Mouse (Mus musculus): ENCODE data around the gene Hipk1. TPM values are rescaled to one million over a fixed set of nuclear protein-coding genes. Genes with fewer than 3 reads are reported as not detected.
A peak's percentile ranks its signal among the peaks of the same experiment; 100 is the strongest.

Gene Hipk1
- polyA plus RNA-seq, 1 experiment from 2014 or later, result 9.5 TPM

GRCm38 (mm10) chr3:103789096-103789495 is 2.3 kb downstream of the Hipk1 start:
- H3K27me3 ChIP-seq (ENCODE audit: insufficient read depth, poor library complexity, severe bottlenecking), result no peaks in the 10 kb centered on the region
- no peaks in the 10 kb centered on the region for H3K9me3 ChIP-seq
- WGBS, result 81% methylated on average over 7 of the region's 7 CpGs
- H3K27ac ChIP-seq, result no peak overlapping the region
- DNase-seq (ENCODE audit: low spot score), result no peak
- peaks cover 17% of the 10 kb centered on the region for H3K4me1 ChIP-seq
- peak overlapping the region; percentile 99 for H3K4me3 ChIP-seq
- H3K36me3 ChIP-seq, result no peaks in the 10 kb centered on the region

GRCm38 (mm10) chr3:103787225-103787624 is 4.1 kb downstream of the Hipk1 start:
- Histone ChIP-seq H3K36me3 (no peaks in the 10 kb centered on the region), H3K9me3 (no peaks in the 10 kb centered on the region), H3K27me3 (ENCODE audit: insufficient read depth, poor library complexity, severe bottlenecking) (no peaks in the 10 kb centered on the region), H3K4me3 (no peak overlapping the region), H3K27ac (no peak overlapping the region), H3K4me1 (peaks cover 24% of the 10 kb centered on the region)
- no peak for DNase-seq (ENCODE audit: low spot score)
- 73% methylated on average over 7 of the region's 7 CpGs for WGBS

DNA sequence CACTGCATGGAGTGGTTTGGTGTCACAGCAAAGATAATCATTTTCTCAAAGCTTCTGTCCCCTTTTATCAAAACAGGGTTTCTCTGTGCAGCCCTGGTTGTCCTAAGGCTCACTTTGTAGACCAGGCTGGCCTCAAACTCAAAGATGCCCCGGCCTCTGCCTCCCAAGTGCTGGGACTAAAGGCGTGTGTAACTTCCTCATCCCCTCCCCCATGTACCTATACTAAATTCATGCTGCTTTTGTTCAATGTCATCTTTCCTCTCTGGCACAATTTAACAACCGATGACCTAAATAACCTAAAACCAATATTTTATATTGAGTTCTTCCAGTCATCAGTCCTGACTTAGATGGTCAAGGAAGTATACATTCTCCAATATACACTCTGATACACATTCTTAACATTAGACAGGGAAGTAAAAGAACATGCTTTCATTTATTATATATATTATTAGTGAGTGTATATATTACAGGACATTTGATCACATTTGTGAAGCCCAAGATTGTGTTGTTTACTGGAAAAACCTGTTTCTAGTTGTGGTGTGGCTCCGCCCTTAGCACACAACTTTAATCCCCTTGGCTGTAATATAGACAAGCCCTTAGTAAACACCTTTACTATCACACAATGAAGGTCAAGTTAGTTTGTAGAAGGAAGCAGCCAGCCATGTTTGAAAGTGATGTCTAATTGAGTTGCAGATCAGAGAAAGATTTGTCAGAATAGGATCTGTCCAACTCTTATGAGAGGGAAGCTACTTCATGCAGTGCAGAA is 8.3 kb downstream of the Hipk1 start:
- Histone ChIP-seq H3K4me3 (no peak overlapping the region), H3K4me1 (peaks cover 22% of the 10 kb centered on the region), H3K27me3 (ENCODE audit: insufficient read depth, poor library complexity, severe bottlenecking) (no peaks in the 10 kb centered on the region), H3K36me3 (peaks cover 1% of the 10 kb centered on the region), H3K27ac (no peak overlapping the region), H3K9me3 (no peaks in the 10 kb centered on the region)
- 86% methylated on average over 4 of the region's 4 CpGs for WGBS
- no peak for DNase-seq (ENCODE audit: low spot score)

- Histone ChIP-seq H3K27me3 (ENCODE audit: insufficient read depth, poor library complexity, severe bottlenecking) (no peaks in the 10 kb centered on the region), H3K36me3 (peaks cover 15% of the 10 kb centered on the region), H3K27ac (no peak overlapping the region), H3K4me1 (peaks cover 21% of the 10 kb centered on the region), H3K4me3 (no peak overlapping the region), H3K9me3 (no peaks in the 10 kb centered on the region)
- DNase-seq (ENCODE audit: low spot score), result no peak
- 74% methylated on average over 5 of the region's 5 CpGs for WGBS
Observed at GRCm38 (mm10) chr3:103780777-103781176, 10.6 kb downstream of the Hipk1 start.

GRCm38 (mm10) chr3:103780271-103780670 is 11.1 kb downstream of the Hipk1 start:
- 83% methylated on average over 3 of the region's 3 CpGs for WGBS
- H3K4me3 ChIP-seq, result no peak overlapping the region
- H3K27me3 ChIP-seq (ENCODE audit: insufficient read depth, poor library complexity, severe bottlenecking), result no peaks in the 10 kb centered on the region

GRCm38 (mm10) chr3:103779183-103779582 is 12.2 kb downstream of the Hipk1 start:
- no peak overlapping the region for H3K4me3 ChIP-seq
- 88% methylated on average over 7 of the region's 7 CpGs for WGBS
- DNase-seq (ENCODE audit: low spot score), result no peak

More at GRCm38 (mm10) chr3:103780271-103780670, 11.1 kb downstream of the Hipk1 start:
- Histone ChIP-seq H3K36me3 (peaks cover 18% of the 10 kb centered on the region), H3K4me1 (peaks cover 16% of the 10 kb centered on the region), H3K27ac (no peak overlapping the region), H3K9me3 (no peaks in the 10 kb centered on the region)
- no peak for DNase-seq (ENCODE audit: low spot score)

DNA sequence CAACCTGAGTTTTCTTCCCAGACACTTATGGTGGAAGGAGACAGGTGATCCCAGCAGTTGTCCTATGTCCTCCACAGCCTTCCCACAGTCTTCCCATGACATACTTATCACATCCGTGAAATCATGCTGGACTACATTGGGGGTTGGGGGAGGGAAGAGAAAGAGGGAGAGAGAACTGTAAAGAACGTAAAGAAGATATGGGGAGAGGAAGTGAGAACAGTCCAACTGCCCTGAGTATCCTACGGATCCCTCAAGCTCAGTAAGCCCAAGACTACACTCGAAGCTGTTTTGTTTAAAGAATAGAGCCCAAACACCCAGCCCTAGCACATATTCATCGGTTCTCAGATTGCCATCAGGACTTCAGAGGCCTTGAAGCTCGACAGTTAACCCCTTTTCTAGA is 12.7 kb downstream of the Hipk1 start:
- H3K9me3 ChIP-seq, result no peaks in the 10 kb centered on the region
- no peak overlapping the region for H3K27ac ChIP-seq
- 80% methylated on average over 6 of the region's 6 CpGs for WGBS
- no peak for DNase-seq (ENCODE audit: low spot score)
- H3K27me3 ChIP-seq (ENCODE audit: insufficient read depth, poor library complexity, severe bottlenecking), result no peaks in the 10 kb centered on the region
- H3K36me3 ChIP-seq, result peaks cover 25% of the 10 kb centered on the region
- peaks cover 9% of the 10 kb centered on the region for H3K4me1 ChIP-seq
- H3K4me3 ChIP-seq, result no peak overlapping the region

More at GRCm38 (mm10) chr3:103779183-103779582, 12.2 kb downstream of the Hipk1 start:
- Histone ChIP-seq H3K4me1 (peaks cover 14% of the 10 kb centered on the region), H3K36me3 (peaks cover 21% of the 10 kb centered on the region), H3K9me3 (no peaks in the 10 kb centered on the region), H3K27ac (no peak overlapping the region), H3K27me3 (ENCODE audit: insufficient read depth, poor library complexity, severe bottlenecking) (no peaks in the 10 kb centered on the region)

GRCm38 (mm10) chr3:103777940-103778339 is 13.4 kb downstream of the Hipk1 start:
- DNase-seq (ENCODE audit: low spot score), result no peak
- H3K9me3 ChIP-seq, result no peaks in the 10 kb centered on the region
- no peaks in the 10 kb centered on the region for H3K27me3 ChIP-seq (ENCODE audit: insufficient read depth, poor library complexity, severe bottlenecking)
- H3K36me3 ChIP-seq, result peaks cover 25% of the 10 kb centered on the region
- H3K4me1 ChIP-seq, result peaks cover 9% of the 10 kb centered on the region
- WGBS, result 88% methylated on average over 11 of the region's 11 CpGs
- H3K27ac ChIP-seq, result no peak overlapping the region
- H3K4me3 ChIP-seq, result no peak overlapping the region

GRCm38 (mm10) chr3:103774009-103774408 is 17.4 kb downstream of the Hipk1 start:
- Histone ChIP-seq H3K4me3 (no peak overlapping the region), H3K9me3 (no peaks in the 10 kb centered on the region), H3K27me3 (ENCODE audit: insufficient read depth, poor library complexity, severe bottlenecking) (no peaks in the 10 kb centered on the region), H3K4me1 (peaks cover 16% of the 10 kb centered on the region; the same call in 1 of the 2 replicates), H3K36me3 (peaks cover 36% of the 10 kb centered on the region), H3K27ac (no peak overlapping the region)
- 94% methylated on average over 15 of the region's 15 CpGs for WGBS
- DNase-seq (ENCODE audit: low spot score), result no peak

- peaks cover 18% of the 10 kb centered on the region; the same call in 1 of the 2 replicates for H3K4me1 ChIP-seq
- H3K36me3 ChIP-seq, result peaks cover 40% of the 10 kb centered on the region
- no peaks in the 10 kb centered on the region for H3K9me3 ChIP-seq
- no peak for DNase-seq (ENCODE audit: low spot score)
- no peaks in the 10 kb centered on the region for H3K27me3 ChIP-seq (ENCODE audit: insufficient read depth, poor library complexity, severe bottlenecking)
- WGBS, result 87% methylated on average over 3 of the region's 3 CpGs
- H3K4me3 ChIP-seq, result no peak overlapping the region
- H3K27ac ChIP-seq, result peak overlapping the region; percentile 62; the same call in 1 of the 2 replicates
Observed at GRCm38 (mm10) chr3:103773508-103773907, 17.9 kb downstream of the Hipk1 start.

GRCm38 (mm10) chr3:103772846-103773245 is 18.5 kb downstream of the Hipk1 start:
- no peak for DNase-seq (ENCODE audit: low spot score)
- Histone ChIP-seq H3K27me3 (ENCODE audit: insufficient read depth, poor library complexity, severe bottlenecking) (no peaks in the 10 kb centered on the region), H3K27ac (peak overlapping the region; percentile 62; the same call in 1 of the 2 replicates), H3K4me3 (no peak overlapping the region), H3K36me3 (peaks cover 43% of the 10 kb centered on the region), H3K9me3 (no peaks in the 10 kb centered on the region), H3K4me1 (peaks cover 18% of the 10 kb centered on the region; the same call in 1 of the 2 replicates)
- 70% methylated on average over 4 of the region's 4 CpGs for WGBS

DNA sequence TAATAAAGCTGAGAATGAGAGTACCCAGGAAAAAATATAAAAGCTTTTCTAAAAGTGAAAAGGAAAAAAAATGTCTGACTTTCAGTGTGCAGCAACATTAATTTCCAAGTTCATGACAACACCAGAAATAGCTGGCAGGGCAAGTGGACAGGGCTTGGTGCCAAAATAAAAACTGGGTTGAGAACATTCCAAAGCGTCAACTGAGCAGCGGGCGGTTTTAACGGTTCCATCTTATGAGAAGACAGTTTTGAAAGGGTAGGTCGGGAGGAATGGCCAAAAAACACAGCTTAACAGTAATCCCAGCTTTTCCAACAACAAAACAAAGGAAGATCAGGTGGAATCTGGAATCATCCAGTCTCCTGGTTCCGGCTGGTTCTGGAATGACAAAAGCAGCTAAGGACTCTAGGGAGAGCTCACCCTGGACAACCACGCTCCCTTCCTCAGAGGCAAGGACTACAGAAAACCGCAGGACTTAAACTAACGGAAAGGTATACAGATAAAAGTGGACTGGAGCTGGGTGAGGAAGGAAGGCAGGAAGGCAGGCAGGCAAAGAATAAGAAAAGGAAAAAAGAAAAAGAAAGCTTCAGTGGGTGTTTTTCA is 19.7 kb downstream of the Hipk1 start:
- Histone ChIP-seq H3K36me3 (peaks cover 31% of the 10 kb centered on the region), H3K4me1 (peaks cover 18% of the 10 kb centered on the region; the same call in 1 of the 2 replicates), H3K4me3 (no peak overlapping the region), H3K27me3 (ENCODE audit: insufficient read depth, poor library complexity, severe bottlenecking) (no peaks in the 10 kb centered on the region), H3K27ac (peak overlapping the region; percentile 56; the same call in 1 of the 2 replicates), H3K9me3 (no peaks in the 10 kb centered on the region)
- no peak for DNase-seq (ENCODE audit: low spot score)
- WGBS, result 70% methylated on average over 9 of the region's 9 CpGs

GRCm38 (mm10) chr3:103766789-103767188 is 24.6 kb downstream of the Hipk1 start:
- H3K4me1 ChIP-seq, result peaks cover 8% of the 10 kb centered on the region; the same call in 1 of the 2 replicates
- 74% methylated on average over 3 of the region's 3 CpGs for WGBS
- H3K27ac ChIP-seq, result no peak overlapping the region
- H3K27me3 ChIP-seq (ENCODE audit: insufficient read depth, poor library complexity, severe bottlenecking), result no peaks in the 10 kb centered on the region
- H3K4me3 ChIP-seq, result no peak overlapping the region
- peaks cover 46% of the 10 kb centered on the region for H3K36me3 ChIP-seq
- no peaks in the 10 kb centered on the region for H3K9me3 ChIP-seq
- no peak for DNase-seq (ENCODE audit: low spot score)
